Mouse (Mus musculus) forebrain, embryonic 15.5 days (tissue): ENCODE results near the gene Btn2a2. TPM values are rescaled to one million over a fixed set of nuclear protein-coding genes. Genes with fewer than 3 reads are reported as not detected.

Experiments used
- ATAC-seq: fragments of 200-750 bp; cut with Nextera tagmentation; replicated peaks from 2 replicates; pipeline ENCODE4 v1.8.0; 2017; ENCODE audit warnings: mild to moderate bottlenecking, moderate TSS enrichment, moderate library complexity
- H3K27ac ChIP-seq: fragments of 300-500 bp; sonication (generic); replicated peaks from 2 replicates; pipeline ENCODE4 v1.5.1; 2015; ENCODE audit warnings: mild to moderate bottlenecking, inconsistent platforms
- H3K27me3 ChIP-seq: fragments of 300-500 bp; sonication (generic); 2 replicates; pipeline ENCODE4 v1.6.1; 2015; ENCODE audit warnings: inconsistent platforms
- H3K36me3 ChIP-seq: fragments of 300-500 bp; sonication (generic); 2 replicates; pipeline ENCODE4 v1.6.1; 2015; ENCODE audit warnings: mild to moderate bottlenecking, inconsistent platforms
- H3K4me1 ChIP-seq: fragments of 300-500 bp; sonication (generic); 2 replicates; pipeline ENCODE4 v1.6.1; 2015; ENCODE audit warnings: inconsistent platforms
- H3K4me2 ChIP-seq: fragments of 300-500 bp; sonication (generic); replicated peaks from 2 replicates; pipeline ENCODE4 v1.6.1; 2015; ENCODE audit warnings: mild to moderate bottlenecking, inconsistent platforms
- H3K4me3 ChIP-seq: fragments of 300-500 bp; sonication (generic); 2 replicates; pipeline ENCODE4 v1.5.1; 2015; ENCODE audit warnings: mild to moderate bottlenecking, inconsistent platforms
- H3K9ac ChIP-seq: fragments of 300-500 bp; sonication (generic); replicated peaks from 2 replicates; pipeline ENCODE4 v1.6.1; 2015; ENCODE audit warnings: mild to moderate bottlenecking, inconsistent platforms
- H3K9me3 ChIP-seq: fragments of 300-500 bp; sonication (generic); 2 replicates; pipeline ENCODE4 v1.6.1; 2016; ENCODE audit warnings: inconsistent platforms
- WGBS: fragments of 180-500 bp; shearing (Covaris S2); methylation state at CpG from one replicate; pipeline ENCODE4 v1.1.7; 2015; ENCODE audit warnings: mixed read lengths; 5-methylcytosine and 5-hydroxymethylcytosine counted together
- polyA plus RNA-seq: library from polyadenylated mRNA; unstranded; fragments of >200 nt; fragmentation: Nextera tagmentation; extraction: Ambion mirVana; gene quantifications from 2 replicates; pipeline ENCODE4 v1.2.1, GENCODE M21; 2015

Btn2a2 gene
- polyA plus RNA-seq, 1 experiment from 2014 or later: not detected

DNA sequence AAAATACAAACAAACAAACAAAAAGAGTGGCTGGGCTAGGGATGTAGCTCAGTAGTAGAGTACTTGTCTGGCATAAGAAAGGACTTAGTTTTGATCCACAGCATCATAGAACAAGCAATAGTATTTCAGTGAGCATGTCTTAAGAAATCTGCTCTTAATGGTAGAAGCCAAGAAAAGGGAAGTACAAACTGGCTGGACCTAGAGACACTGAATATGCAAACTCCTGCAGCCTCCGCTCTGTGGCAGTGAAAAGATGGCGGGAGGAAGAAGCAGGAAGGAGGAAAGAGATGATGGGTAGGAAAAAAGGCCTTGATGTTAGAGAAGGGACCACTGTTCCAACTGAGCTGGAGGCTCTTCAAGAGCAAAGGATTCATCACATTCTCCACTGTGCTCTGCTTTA, 5.5 kb downstream of the Btn2a2 start:
- ATAC-seq: no peak
- Histone ChIP-seq H3K27ac (no peak overlapping the region), H3K9ac (no peak overlapping the region), H3K36me3 (no peaks in the 10 kb centered on the region), H3K4me2 (no peak overlapping the region), H3K4me3 (no peak overlapping the region), H3K9me3 (no peaks in the 10 kb centered on the region), H3K4me1 (no peaks in the 10 kb centered on the region), H3K27me3 (no peaks in the 10 kb centered on the region)
- WGBS: 92% methylated on average over 2 of the region's 2 CpGs

- Histone ChIP-seq H3K9ac (no peak overlapping the region), H3K9me3 (no peaks in the 10 kb centered on the region), H3K36me3 (no peaks in the 10 kb centered on the region), H3K4me2 (no peak overlapping the region), H3K27me3 (no peaks in the 10 kb centered on the region), H3K4me3 (no peak overlapping the region), H3K4me1 (no peaks in the 10 kb centered on the region), H3K27ac (no peak overlapping the region)
- 20% methylated on average over 2 of the region's 2 CpGs for WGBS
- peak; percentile 51 for ATAC-seq
Observed at GRCm38 (mm10) chr13:23475658-23476057, 13.0 kb downstream of the Btn2a2 start.

- WGBS: 2% methylated on average over 9 of the region's 9 CpGs
Observed at GRCm38 (mm10) chr13:23466911-23467310, 21.7 kb downstream of the Btn2a2 start.

DNA sequence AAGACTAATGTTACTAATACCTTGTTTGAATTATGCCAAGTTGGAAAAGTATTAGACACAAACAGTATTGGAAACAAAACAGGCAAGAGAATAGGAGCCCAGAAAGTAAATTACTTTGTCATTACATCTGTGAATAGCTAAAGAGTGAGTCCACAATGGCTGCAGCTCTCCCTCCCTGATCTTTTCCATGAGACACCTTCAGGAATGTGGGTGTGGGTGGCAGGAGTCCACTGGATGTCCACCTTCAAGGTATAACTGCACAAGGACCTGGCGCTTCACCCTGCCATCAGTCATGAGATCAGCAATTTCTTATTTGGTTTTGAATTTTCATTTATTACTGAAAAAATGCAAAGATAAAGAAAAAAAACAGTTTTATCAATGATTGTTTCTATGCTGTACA, 22.4 kb downstream of the Btn2a2 start:
- Histone ChIP-seq H3K36me3 (no peaks in the 10 kb centered on the region), H3K9me3 (no peaks in the 10 kb centered on the region), H3K4me2 (no peak overlapping the region), H3K4me3 (no peak overlapping the region), H3K27me3 (no peaks in the 10 kb centered on the region), H3K4me1 (peaks cover 22% of the 10 kb centered on the region), H3K9ac (no peak overlapping the region), H3K27ac (no peak overlapping the region)
- WGBS: 65% methylated on average over 1 of the region's 1 CpGs
- no peak for ATAC-seq

More at GRCm38 (mm10) chr13:23466911-23467310, 21.7 kb downstream of the Btn2a2 start:
- no peak overlapping the region for H3K4me2 ChIP-seq
- ATAC-seq: peak; percentile 55; the same call in 1 of the 2 replicates
- H3K27ac ChIP-seq: no peak overlapping the region
- no peak overlapping the region for H3K4me3 ChIP-seq
- H3K9ac ChIP-seq: no peak overlapping the region
- H3K9me3 ChIP-seq: no peaks in the 10 kb centered on the region
- no peaks in the 10 kb centered on the region for H3K27me3 ChIP-seq
- no peaks in the 10 kb centered on the region for H3K36me3 ChIP-seq
- H3K4me1 ChIP-seq: peaks cover 22% of the 10 kb centered on the region

DNA sequence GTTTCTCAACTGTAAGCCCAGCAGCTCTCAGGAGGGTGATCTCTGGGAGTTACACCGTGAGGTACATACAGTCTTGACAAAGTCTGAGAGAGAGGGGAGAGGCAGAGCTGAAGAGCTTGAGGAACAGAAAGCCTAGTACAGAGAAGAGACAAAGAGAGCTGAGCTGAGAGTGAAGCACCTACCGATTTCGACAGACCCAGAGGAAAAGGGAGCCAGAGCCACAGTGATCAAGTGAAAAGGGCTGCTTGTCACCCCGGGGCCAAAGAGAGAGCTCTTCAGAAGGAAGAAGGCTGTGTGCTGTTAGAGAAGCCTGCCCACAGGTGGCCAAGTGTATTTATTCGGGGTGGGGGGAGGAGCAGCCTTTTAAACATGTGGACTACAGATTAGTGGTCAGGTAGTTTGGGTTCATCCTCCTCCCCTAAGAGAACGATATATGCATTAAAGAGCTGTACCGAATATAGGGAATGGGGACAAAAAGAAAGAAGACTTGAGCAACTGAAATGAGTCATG, 23.0 kb downstream of the Btn2a2 start, which contains the start of gene Btn1a1:
Btn1a1 (minus strand) TSS at position 302 of the 510 bp plus-strand sequence.
- Histone ChIP-seq H3K4me3 (peak within 1 kb of the TSS; percentile 59), H3K4me1 (peaks cover 22% of the 10 kb centered on the region), H3K27ac (no peak within 1 kb of the TSS), H3K4me2 (peak within 1 kb of the TSS; percentile 74), H3K9me3 (no peaks in the 10 kb centered on the region), H3K9ac (peak within 1 kb of the TSS; percentile 55), H3K27me3 (no peaks in the 10 kb centered on the region), H3K36me3 (no peaks in the 10 kb centered on the region)
- ATAC-seq: no peak
- WGBS: 3% methylated on average over 7 of the region's 7 CpGs

GRCm38 (mm10) chr13:23464841-23465366, 23.8 kb downstream of the Btn2a2 start:
- Histone ChIP-seq H3K27ac (no peak overlapping the region), H3K4me2 (peak overlapping the region; percentile 74), H3K27me3 (no peaks in the 10 kb centered on the region), H3K9me3 (no peaks in the 10 kb centered on the region), H3K4me3 (peak overlapping the region; percentile 59), H3K9ac (peak overlapping the region; percentile 55), H3K36me3 (no peaks in the 10 kb centered on the region), H3K4me1 (peaks cover 22% of the 10 kb centered on the region)
- no peak for ATAC-seq
- 7% methylated on average over 11 of the region's 11 CpGs for WGBS

DNA sequence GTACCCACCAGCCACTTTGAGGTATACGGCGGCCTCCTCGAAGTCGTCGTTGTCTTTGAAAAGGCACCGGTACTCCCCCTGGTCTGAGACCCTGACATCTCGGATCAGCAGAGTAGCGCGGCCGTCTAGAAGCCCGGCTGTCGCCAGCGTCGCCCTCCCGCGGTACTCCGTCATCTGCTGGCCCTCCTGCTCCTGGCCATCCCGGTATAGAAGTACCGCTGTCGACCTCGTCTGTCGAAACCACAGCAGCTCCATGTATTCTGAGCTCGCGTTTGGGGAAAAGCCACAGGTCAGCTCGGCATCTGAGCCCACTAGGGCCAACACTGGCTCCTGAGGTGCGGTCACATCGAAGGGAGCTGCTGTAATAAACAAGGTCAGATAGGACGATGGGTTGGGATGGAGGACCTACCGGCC, 24.4 kb downstream of the Btn2a2 start:
- Histone ChIP-seq H3K9ac (peak overlapping the region; percentile 55), H3K36me3 (no peaks in the 10 kb centered on the region), H3K9me3 (no peaks in the 10 kb centered on the region), H3K4me3 (peak overlapping the region; percentile 59), H3K27ac (no peak overlapping the region), H3K4me1 (peaks cover 22% of the 10 kb centered on the region), H3K27me3 (no peaks in the 10 kb centered on the region), H3K4me2 (peak overlapping the region; percentile 74)
- under 1% methylated on average over 29 of the region's 29 CpGs for WGBS
- peak; percentile 59 for ATAC-seq

DNA sequence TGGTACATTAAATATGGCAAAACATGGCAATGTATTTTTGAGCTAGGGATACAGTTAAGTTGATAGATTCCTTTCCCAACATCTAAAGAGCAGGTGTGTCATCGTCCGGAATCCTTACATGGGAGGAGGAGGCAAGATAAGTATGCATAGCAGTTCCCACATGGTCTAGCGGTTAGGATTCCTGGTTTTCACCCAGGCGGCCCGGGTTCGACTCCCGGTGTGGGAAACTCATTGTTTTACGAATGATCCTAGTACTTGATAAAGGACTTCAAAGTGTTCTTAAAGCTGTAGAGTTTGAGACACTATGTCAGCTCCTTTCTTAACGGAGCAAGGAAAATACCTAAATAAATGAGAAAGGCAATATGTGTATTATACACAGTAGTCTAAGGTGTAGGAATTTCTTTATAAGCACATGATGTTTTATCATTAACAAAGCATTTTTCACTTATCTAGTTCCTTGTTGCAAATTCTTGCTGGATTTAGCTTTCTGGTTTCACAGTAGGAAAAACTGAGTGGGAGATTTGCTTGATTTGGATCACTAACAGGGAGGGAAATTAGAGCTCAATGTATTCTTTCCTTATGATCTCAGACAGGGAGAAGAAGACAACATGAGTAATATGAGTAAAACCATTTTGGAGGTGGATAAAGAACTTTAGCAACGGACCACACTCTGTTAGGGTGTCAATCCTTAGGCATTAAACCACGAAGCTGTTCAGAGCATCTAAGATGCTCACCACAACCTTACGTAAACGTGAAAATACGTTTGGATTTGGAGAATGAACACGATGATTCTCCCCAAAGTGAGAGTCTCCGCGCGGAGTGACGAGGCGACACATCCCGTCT, 25.1 kb downstream of the Btn2a2 start:
- under 1% methylated on average over 21 of the region's 21 CpGs for WGBS
- Histone ChIP-seq H3K9me3 (no peaks in the 10 kb centered on the region), H3K4me2 (peak overlapping the region; percentile 74), H3K36me3 (no peaks in the 10 kb centered on the region), H3K4me1 (peaks cover 22% of the 10 kb centered on the region), H3K9ac (peak overlapping the region; percentile 55), H3K27me3 (no peaks in the 10 kb centered on the region), H3K27ac (no peak overlapping the region), H3K4me3 (peak overlapping the region; percentile 59)
- peak; percentile 71 for ATAC-seq

DNA sequence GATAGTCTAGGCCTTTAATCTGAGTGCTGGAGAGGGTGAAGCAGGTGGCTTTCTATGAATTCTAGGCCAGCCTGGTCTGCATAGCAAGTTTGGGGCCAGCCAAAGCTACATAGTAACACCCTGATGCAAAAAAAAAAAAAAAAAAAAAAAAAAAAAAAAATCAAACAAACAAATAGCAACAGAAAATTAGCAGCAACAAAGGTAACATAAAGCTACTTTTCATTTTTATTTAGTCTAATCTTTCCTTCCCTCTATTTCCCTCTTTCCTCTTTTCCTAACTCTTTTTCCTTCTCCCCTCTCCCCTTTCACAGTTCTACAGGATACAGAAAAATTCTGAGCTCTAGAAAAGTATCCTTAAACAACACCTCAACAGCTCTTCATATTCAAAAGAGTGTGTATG, 26.0 kb downstream of the Btn2a2 start:
- ATAC-seq: no peak
- Histone ChIP-seq H3K36me3 (no peaks in the 10 kb centered on the region), H3K4me3 (no peak overlapping the region), H3K4me1 (peaks cover 22% of the 10 kb centered on the region), H3K9ac (no peak overlapping the region), H3K9me3 (no peaks in the 10 kb centered on the region), H3K27me3 (no peaks in the 10 kb centered on the region), H3K27ac (no peak overlapping the region), H3K4me2 (no peak overlapping the region)

GRCm38 (mm10) chr13:23462063-23462462, 26.6 kb downstream of the Btn2a2 start:
- no peak for ATAC-seq
- Histone ChIP-seq H3K4me2 (no peak overlapping the region), H3K27ac (no peak overlapping the region), H3K36me3 (no peaks in the 10 kb centered on the region), H3K4me3 (no peak overlapping the region), H3K9ac (no peak overlapping the region), H3K27me3 (no peaks in the 10 kb centered on the region), H3K9me3 (no peaks in the 10 kb centered on the region), H3K4me1 (peaks cover 22% of the 10 kb centered on the region)
- WGBS: 86% methylated on average over 4 of the region's 4 CpGs

DNA sequence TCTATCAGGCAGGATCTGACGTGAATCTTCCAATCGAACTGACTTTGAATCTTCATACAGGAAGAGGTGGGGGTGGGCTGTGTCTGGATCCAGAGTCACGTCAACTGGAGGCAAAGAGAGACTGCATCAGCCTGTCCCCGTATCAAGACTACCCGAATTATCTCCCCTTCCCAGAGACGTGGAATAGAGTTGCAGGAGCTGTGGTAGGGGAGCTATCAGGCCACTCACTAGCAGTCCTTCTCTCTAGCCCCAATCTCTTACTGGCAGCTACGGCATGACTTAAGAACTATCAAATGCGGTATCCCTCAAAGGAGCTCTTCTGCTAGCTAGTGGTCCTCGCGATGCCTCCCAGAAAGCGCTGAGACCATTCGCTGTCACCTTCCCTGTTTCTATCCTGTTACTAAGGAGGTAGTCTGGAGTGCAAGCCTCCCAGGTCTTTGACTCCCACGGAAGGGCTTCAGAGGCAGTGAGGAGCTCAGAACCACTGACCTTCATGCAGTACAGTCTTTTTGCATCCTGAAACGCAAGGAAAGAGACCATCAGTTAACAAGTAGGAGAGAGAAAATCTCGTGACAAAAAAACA, 29.3 kb downstream of the Btn2a2 start:
- no peak overlapping the region for H3K4me2 ChIP-seq
- H3K27me3 ChIP-seq: no peaks in the 10 kb centered on the region
- no peak for ATAC-seq
- 17% methylated on average over 15 of the region's 15 CpGs for whole genome bisulfite sequencing
- H3K9me3 ChIP-seq: no peaks in the 10 kb centered on the region
- H3K36me3 ChIP-seq: no peaks in the 10 kb centered on the region
- H3K9ac ChIP-seq: no peak overlapping the region
- no peak overlapping the region for H3K4me3 ChIP-seq
- peaks cover 8% of the 10 kb centered on the region for H3K4me1 ChIP-seq
- no peak overlapping the region for H3K27ac ChIP-seq

DNA sequence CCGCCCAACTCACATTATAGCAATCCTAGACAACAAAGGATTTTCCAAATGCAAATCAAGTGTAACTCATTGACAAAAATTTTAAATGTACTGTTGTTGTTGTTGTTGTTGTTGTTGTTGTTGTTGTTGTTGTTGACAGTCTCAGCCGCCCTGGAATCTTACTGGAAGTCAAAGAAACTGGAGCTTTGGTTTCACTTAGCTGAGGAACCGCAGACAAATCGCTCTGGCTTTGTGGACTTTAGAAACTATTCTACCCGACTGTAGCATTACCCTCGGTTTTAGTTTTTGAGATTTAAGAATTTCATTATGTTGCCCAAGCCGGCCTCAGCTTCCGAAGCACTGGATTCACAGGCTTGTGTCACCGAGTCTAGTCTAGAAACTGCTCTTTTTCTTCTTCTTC, 34.7 kb downstream of the Btn2a2 start:
- Histone ChIP-seq H3K9me3 (no peaks in the 10 kb centered on the region), H3K27me3 (no peaks in the 10 kb centered on the region), H3K36me3 (no peaks in the 10 kb centered on the region), H3K4me1 (peaks cover 2% of the 10 kb centered on the region; the same call in 1 of the 2 replicates), H3K9ac (peak overlapping the region; percentile 69), H3K27ac (peak overlapping the region; percentile 88), H3K4me2 (peak overlapping the region; percentile 54), H3K4me3 (peak overlapping the region; percentile 75)
- ATAC-seq: no peak
- under 1% methylated on average over 9 of the region's 9 CpGs for WGBS
